Mouse (Mus musculus) ES-Bruce4 (cell line): ENCODE data around the gene Rab31.

Experiments used
- CTCF ChIP-seq: IDR thresholded peaks from one replicate; pipeline ENCODE4 v1.8.1; 2011; ENCODE audit warnings: low read depth, low read length
- EP300 ChIP-seq: IDR thresholded peaks from 2 replicates; pipeline ENCODE4 v1.6.1; 2011; ENCODE audit warnings: low read depth, low read length; ENCODE audit not compliant: insufficient read depth

GRCm38 (mm10) chr17:65641734-65642218, 130.8 kb downstream of the Rab31 start, which contains the start of gene Txndc2:
- no peak for TF ChIP-seq CTCF
- TF ChIP-seq EP300: no peak
